Mouse (Mus musculus) liver, embryonic 16.5 days (tissue): ENCODE results near the gene Grn. TPM values are rescaled to one million over a fixed set of nuclear protein-coding genes. Genes with fewer than 3 reads are reported as not detected.

ENCODE experiments used
- ATAC-seq: fragments of 200-750 bp; cut with Nextera tagmentation; 2 replicates; pipeline ENCODE4 v1.8.0; 2017; ENCODE audit warnings: low read depth, mild to moderate bottlenecking, moderate number of reproducible peaks, moderate library complexity
- H3K27ac ChIP-seq: fragments of 300-500 bp; sonication (generic); 2 replicates; pipeline ENCODE4 v1.5.1; 2014; ENCODE audit warnings: mild to moderate bottlenecking, low read length
- H3K27me3 ChIP-seq: fragments of 300-500 bp; sonication (generic); 2 replicates; pipeline ENCODE4 v1.6.1; 2014; ENCODE audit warnings: low read depth, low read length, mixed read lengths; ENCODE audit not compliant: control insufficient read depth, insufficient read depth
- H3K36me3 ChIP-seq: fragments of 300-500 bp; sonication (generic); 2 replicates; pipeline ENCODE4 v1.6.1; 2014; ENCODE audit warnings: mild to moderate bottlenecking; ENCODE audit not compliant: control insufficient read depth, insufficient read depth
- H3K4me1 ChIP-seq: fragments of 300-500 bp; sonication (generic); 2 replicates; pipeline ENCODE4 v1.6.1; 2014; ENCODE audit warnings: low read depth, low read length, mixed read lengths; ENCODE audit not compliant: control insufficient read depth
- H3K4me2 ChIP-seq: fragments of 300-500 bp; sonication (generic); 2 replicates; pipeline ENCODE4 v1.6.1; 2014; ENCODE audit warnings: low read depth, low read length, mixed read lengths
- H3K4me3 ChIP-seq: fragments of 300-500 bp; sonication (generic); 2 replicates; pipeline ENCODE4 v1.5.1; 2014; ENCODE audit warnings: low read depth, mild to moderate bottlenecking, low read length
- H3K9ac ChIP-seq: fragments of 300-500 bp; sonication (generic); 2 replicates; pipeline ENCODE4 v1.6.1; 2014; ENCODE audit warnings: low read depth, low read length
- H3K9me3 ChIP-seq: fragments of 300-500 bp; sonication (generic); replicated peaks from 2 replicates; pipeline ENCODE4 v1.6.1; 2016; ENCODE audit warnings: low read length; ENCODE audit not compliant: control insufficient read depth
- WGBS: fragments of 180-500 bp; shearing (Covaris S2); extraction: QIAGEN DNeasy Blood & Tissue Kit; methylation state at CpG from one replicate; pipeline ENCODE4 v1.1.7; 2014; ENCODE audit not compliant: insufficient replicate concordance; 5-methylcytosine and 5-hydroxymethylcytosine counted together
- polyA plus RNA-seq: library from polyadenylated mRNA; unstranded; fragments of >200 nt; fragmentation: Nextera tagmentation; extraction: Ambion mirVana; gene quantifications from 2 replicates; pipeline ENCODE4 v1.2.1, GENCODE M21; 2015

Grn gene
- polyA plus RNA-seq, 1 experiment from 2014 or later = 118 TPM

GRCm38 (mm10) chr11:102443740-102444139, 13.6 kb downstream of the Grn start:
- H3K9me3 ChIP-seq = no peaks in the 10 kb centered on the region
- H3K4me3 ChIP-seq = no peak overlapping the region
- peaks cover 11% of the 10 kb centered on the region for H3K4me1 ChIP-seq
- H3K9ac ChIP-seq = no peak overlapping the region
- ATAC-seq = no peak
- H3K4me2 ChIP-seq = no peak overlapping the region
- WGBS = 55% methylated on average over 12 of the region's 12 CpGs
- H3K27me3 ChIP-seq = peaks cover 49% of the 10 kb centered on the region
- H3K27ac ChIP-seq = no peak overlapping the region
- H3K36me3 ChIP-seq = no peaks in the 10 kb centered on the region

GRCm38 (mm10) chr11:102444321-102444720, 14.2 kb downstream of the Grn start:
- Histone ChIP-seq H3K9ac (no peak overlapping the region), H3K4me3 (no peak overlapping the region), H3K4me2 (no peak overlapping the region), H3K4me1 (peaks cover 11% of the 10 kb centered on the region), H3K27ac (no peak overlapping the region), H3K9me3 (no peaks in the 10 kb centered on the region), H3K27me3 (peaks cover 49% of the 10 kb centered on the region), H3K36me3 (no peaks in the 10 kb centered on the region)
- 71% methylated on average over 3 of the region's 3 CpGs for WGBS
- no peak for ATAC-seq

GRCm38 (mm10) chr11:102444781-102445180, 14.7 kb downstream of the Grn start:
- H3K4me2 ChIP-seq = no peak overlapping the region
- H3K36me3 ChIP-seq = no peaks in the 10 kb centered on the region
- ATAC-seq = no peak
- H3K9me3 ChIP-seq = no peaks in the 10 kb centered on the region
- peaks cover 11% of the 10 kb centered on the region for H3K4me1 ChIP-seq
- H3K27ac ChIP-seq = no peak overlapping the region
- H3K4me3 ChIP-seq = no peak overlapping the region
- peaks cover 52% of the 10 kb centered on the region for H3K27me3 ChIP-seq
- H3K9ac ChIP-seq = no peak overlapping the region
- WGBS = 44% methylated on average over 6 of the region's 6 CpGs

DNA sequence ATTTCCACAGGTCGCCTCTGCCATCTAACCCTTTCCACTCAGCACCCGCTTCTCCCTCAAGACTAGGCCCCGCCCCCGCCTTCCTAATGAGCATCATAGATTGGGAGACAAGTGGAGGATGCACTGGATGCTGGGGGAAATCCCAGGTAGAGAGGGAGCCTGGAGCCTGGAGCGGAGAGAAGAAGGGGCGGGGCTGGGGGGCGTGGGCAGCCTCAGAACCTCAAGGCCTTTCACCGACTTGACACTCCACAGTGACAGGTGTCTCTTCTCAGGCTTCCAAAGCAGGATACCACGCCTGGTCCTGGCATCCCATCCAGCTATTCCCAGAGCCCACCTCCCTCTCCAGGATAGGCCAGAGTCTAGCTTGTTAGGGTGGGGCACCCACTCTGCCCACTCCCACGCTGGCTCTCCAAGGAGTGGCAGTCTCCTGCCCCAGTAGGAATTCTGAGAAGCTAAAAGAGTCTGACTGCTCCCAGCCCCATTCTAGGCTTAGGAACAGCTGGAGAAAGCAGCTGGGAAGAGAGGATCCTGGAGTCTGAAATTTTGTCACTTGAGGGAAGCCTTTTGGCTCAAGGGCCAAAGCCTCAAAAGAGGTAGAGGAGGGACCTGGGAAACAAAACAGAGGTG, 15.3 kb downstream of the Grn start:
- no peak overlapping the region for H3K9ac ChIP-seq
- H3K4me2 ChIP-seq = no peak overlapping the region
- peaks cover 11% of the 10 kb centered on the region for H3K4me1 ChIP-seq
- no peak for ATAC-seq
- H3K36me3 ChIP-seq = no peaks in the 10 kb centered on the region
- H3K27ac ChIP-seq = no peak overlapping the region
- no peak overlapping the region for H3K4me3 ChIP-seq
- peaks cover 57% of the 10 kb centered on the region for H3K27me3 ChIP-seq
- 50% methylated on average over 10 of the region's 10 CpGs for WGBS
- no peaks in the 10 kb centered on the region for H3K9me3 ChIP-seq

DNA sequence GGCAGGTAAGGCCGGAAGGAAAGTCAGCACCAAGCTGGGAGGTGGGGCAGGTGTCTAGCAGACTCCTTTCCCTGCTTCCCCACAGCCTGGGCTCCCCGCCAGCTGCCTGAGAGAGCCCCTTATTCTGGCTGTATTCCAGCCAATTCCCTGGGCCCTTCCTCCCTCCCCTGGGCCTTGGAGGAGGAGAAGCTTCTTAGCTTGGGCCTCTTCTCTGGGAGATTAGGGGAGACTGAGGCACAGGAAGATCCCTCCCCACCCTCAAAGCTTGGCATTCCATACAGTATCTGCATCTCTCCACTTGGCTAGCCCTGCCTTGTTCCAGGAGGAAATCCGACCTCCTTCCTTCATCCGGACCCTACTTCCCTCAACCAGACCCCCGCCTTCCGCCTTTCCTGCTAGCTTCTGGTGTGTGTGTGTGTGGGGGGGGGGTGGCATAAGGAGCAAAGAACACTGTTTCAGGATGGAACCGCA, 15.8 kb downstream of the Grn start:
- no peaks in the 10 kb centered on the region for H3K36me3 ChIP-seq
- no peak; the same call in 1 of the 2 replicates for ATAC-seq
- H3K27me3 ChIP-seq = peaks cover 61% of the 10 kb centered on the region
- H3K4me1 ChIP-seq = peaks cover 11% of the 10 kb centered on the region
- H3K9ac ChIP-seq = no peak overlapping the region
- no peak overlapping the region for H3K4me3 ChIP-seq
- H3K27ac ChIP-seq = no peak overlapping the region
- no peaks in the 10 kb centered on the region for H3K9me3 ChIP-seq
- WGBS = 37% methylated on average over 7 of the region's 7 CpGs
- no peak overlapping the region for H3K4me2 ChIP-seq

- H3K27ac ChIP-seq = no peak overlapping the region
- peak overlapping the region; percentile 78 for H3K4me2 ChIP-seq
- H3K9me3 ChIP-seq = no peaks in the 10 kb centered on the region
- H3K9ac ChIP-seq = peak overlapping the region; percentile 51
- ATAC-seq = 0 out of 2 replicates have a peak, but pooled peaks have one; percentile 25
- no peaks in the 10 kb centered on the region for H3K36me3 ChIP-seq
- under 1% methylated on average over 48 of the region's 49 CpGs for WGBS
- peak overlapping the region; percentile 60 for H3K4me3 ChIP-seq
- peaks cover 63% of the 10 kb centered on the region for H3K27me3 ChIP-seq
- peaks cover 11% of the 10 kb centered on the region for H3K4me1 ChIP-seq
Measured at GRCm38 (mm10) chr11:102446581-102447461, 16.7 kb downstream of the Grn start.

DNA sequence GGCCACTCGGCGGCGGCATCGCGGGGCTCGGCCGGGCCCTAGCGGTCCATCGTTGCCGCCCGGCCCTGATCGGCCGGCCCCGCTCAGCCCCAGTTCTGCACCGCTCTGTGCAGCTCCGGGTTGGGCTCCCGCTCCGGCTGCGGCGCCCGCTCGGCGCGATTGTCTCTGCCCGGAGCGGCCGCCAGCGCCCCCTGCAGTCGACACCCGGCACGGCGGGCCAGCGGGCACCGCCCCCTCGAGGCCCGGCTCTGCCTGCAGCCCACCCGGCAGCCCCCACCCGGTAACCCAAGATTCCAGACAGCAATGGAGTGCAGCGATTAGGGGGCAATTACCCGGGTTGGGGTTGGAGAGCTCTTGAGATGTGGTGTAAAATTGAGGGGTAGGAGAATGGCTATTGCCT, 17.4 kb downstream of the Grn start, which contains the start of gene Fam171a2:
Gene Fam171a2 (minus strand): TSS at position 186 of the 400 bp plus-strand sequence.
- H3K4me1 ChIP-seq = peaks cover 11% of the 10 kb centered on the region
- no peak within 1 kb of the TSS for H3K27ac ChIP-seq
- peak within 1 kb of the TSS; percentile 51 for H3K9ac ChIP-seq

DNA sequence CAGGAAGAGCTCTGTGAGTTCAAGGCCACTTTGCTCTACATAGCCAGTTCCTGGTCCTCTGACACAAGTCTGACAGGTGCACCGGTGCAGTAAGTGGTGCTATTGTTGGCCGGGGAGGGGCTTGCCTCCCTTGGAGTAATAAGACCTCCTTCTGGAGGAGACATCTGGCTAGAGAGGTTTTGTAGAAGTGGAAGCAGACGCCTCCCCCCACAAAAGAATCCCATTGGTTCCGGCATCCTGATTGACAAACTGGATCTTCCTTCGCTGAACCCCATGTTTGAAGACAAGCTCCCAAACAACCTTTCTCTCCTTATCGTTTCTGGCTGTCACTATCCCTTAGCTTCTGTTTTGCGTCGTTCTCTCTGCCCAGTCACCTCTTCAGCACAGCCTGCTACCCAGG, 18.2 kb downstream of the Grn start:
- Histone ChIP-seq H3K4me1 (peaks cover 11% of the 10 kb centered on the region), H3K9ac (no peak overlapping the region), H3K4me3 (no peak overlapping the region), H3K27me3 (peaks cover 68% of the 10 kb centered on the region), H3K36me3 (no peaks in the 10 kb centered on the region), H3K27ac (no peak overlapping the region), H3K4me2 (no peak overlapping the region), H3K9me3 (no peaks in the 10 kb centered on the region)
- 15% methylated on average over 8 of the region's 8 CpGs for WGBS
- ATAC-seq = no peak

More for the DNA sequence above, 17.4 kb downstream of the Grn start, which contains the start of gene Fam171a2:
- peak within 1 kb of the TSS; percentile 60 for H3K4me3 ChIP-seq
- WGBS = under 1% methylated on average over 33 of the region's 40 CpGs
- no peaks in the 10 kb centered on the region for H3K9me3 ChIP-seq
- H3K36me3 ChIP-seq = no peaks in the 10 kb centered on the region
- peak; percentile 57 for ATAC-seq
- peaks cover 63% of the 10 kb centered on the region for H3K27me3 ChIP-seq
- peak within 1 kb of the TSS; percentile 78 for H3K4me2 ChIP-seq
